Mouse (Mus musculus) embryonic fibroblast, embryonic 13.5 days (primary cell): ENCODE measurements around the gene Slc9a9.
A peak's percentile ranks its signal among the peaks of the same experiment; 100 is the strongest.

Source experiments
- CTCF ChIP-seq: IDR thresholded peaks from 2 replicates; pipeline ENCODE4 v1.5.1; 2011; ENCODE audit warnings: mild to moderate bottlenecking, control low read depth, low read length, moderate library complexity, borderline replicate concordance; ENCODE audit not compliant: insufficient read depth
- POLR2A ChIP-seq: IDR thresholded peaks from 2 replicates; pipeline ENCODE4 v1.6.1; 2011; ENCODE audit warnings: low read depth, mild to moderate bottlenecking, control low read depth, low read length, moderate library complexity

DNA sequence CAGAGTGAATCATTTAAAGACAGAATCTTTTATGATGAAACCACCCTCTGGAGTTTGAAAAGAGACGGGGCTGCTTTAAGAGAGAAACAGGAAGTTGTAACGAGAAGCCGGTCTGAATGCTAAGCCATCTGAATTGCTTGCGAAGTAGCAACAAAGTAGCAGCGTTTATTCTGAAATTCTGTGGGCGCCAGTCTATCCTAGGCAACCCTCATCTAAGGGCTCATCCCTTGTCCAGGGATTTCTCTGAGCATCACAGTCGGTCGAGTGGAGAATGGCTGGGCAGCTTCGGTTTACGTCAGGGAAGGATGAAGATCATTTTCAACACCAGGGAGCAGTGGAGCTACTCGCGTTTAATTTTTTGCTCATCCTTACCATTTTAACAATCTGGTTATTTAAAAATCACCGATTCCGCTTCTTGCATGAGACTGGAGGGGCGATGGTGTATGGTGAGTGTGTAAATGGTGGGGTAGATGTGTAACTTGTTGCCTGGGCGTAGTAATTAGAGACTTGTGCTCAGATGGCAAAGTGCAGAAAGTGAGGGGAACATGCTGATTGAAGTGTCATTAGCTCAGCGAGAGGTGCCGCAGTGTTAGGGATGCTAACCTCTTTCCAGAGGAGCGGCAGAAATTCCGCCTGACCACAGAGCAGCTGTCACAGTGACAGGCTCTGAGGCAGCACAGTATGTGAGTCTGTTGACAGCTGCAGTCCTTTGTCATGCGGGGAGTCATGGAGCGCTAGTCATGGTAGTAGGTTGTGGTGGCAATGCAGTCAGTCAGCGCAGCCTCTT, at the start of gene Slc9a9:
- TF ChIP-seq CTCF (no peak), POLR2A (peak; percentile 29; the same call in 1 of the 2 replicates)
